Mouse (Mus musculus) midbrain, embryonic 16.5 days (tissue): Measurements from ENCODE around the gene Lxn. TPM values are rescaled to one million over a fixed set of nuclear protein-coding genes. Genes with fewer than 3 reads are reported as not detected.
A peak's percentile ranks its signal among the peaks of the same experiment; 100 is the strongest.

ENCODE experiments used
- ATAC-seq: fragments of 200-750 bp; cut with Nextera tagmentation; 2 replicates; pipeline ENCODE4 v1.8.0; 2017; ENCODE audit warnings: moderate TSS enrichment
- H3K27ac ChIP-seq: fragments of 300-500 bp; sonication (generic); 2 replicates; pipeline ENCODE4 v1.5.1; 2014; ENCODE audit warnings: mild to moderate bottlenecking, low read length, mixed read lengths
- H3K27me3 ChIP-seq: fragments of 300-500 bp; sonication (generic); 2 replicates; pipeline ENCODE4 v1.6.1; 2014; ENCODE audit warnings: low read depth, low read length, mixed read lengths; ENCODE audit not compliant: control insufficient read depth, insufficient read depth
- H3K36me3 ChIP-seq: fragments of 300-500 bp; sonication (generic); 2 replicates; pipeline ENCODE4 v1.6.1; 2014; ENCODE audit warnings: mild to moderate bottlenecking, low read length, moderate library complexity, mixed read lengths; ENCODE audit not compliant: control insufficient read depth, insufficient read depth
- H3K4me1 ChIP-seq: fragments of 300-500 bp; sonication (generic); 2 replicates; pipeline ENCODE4 v1.6.1; 2014; ENCODE audit warnings: mild to moderate bottlenecking, low read length, mixed read lengths; ENCODE audit not compliant: control insufficient read depth, insufficient read depth
- H3K4me2 ChIP-seq: fragments of 300-500 bp; sonication (generic); 2 replicates; pipeline ENCODE4 v1.6.1; 2014; ENCODE audit warnings: mild to moderate bottlenecking, low read length, mixed read lengths
- H3K4me3 ChIP-seq: fragments of 300-500 bp; sonication (generic); 2 replicates; pipeline ENCODE4 v1.5.1; 2014; ENCODE audit warnings: low read depth, mild to moderate bottlenecking, low read length, moderate library complexity, mixed read lengths
- H3K9ac ChIP-seq: fragments of 300-500 bp; sonication (generic); 2 replicates; pipeline ENCODE4 v1.6.1; 2014; ENCODE audit warnings: low read depth, low read length, mixed read lengths
- H3K9me3 ChIP-seq: fragments of 300-500 bp; sonication (generic); replicated peaks from 2 replicates; pipeline ENCODE4 v1.6.1; 2014; ENCODE audit warnings: mild to moderate bottlenecking, low read length, mixed read lengths; ENCODE audit not compliant: control insufficient read depth, poor library complexity, severe bottlenecking
- WGBS: fragments of 180-500 bp; shearing (Covaris S2); extraction: QIAGEN DNeasy Blood & Tissue Kit; methylation state at CpG from one replicate; pipeline ENCODE4 v1.1.7; 2014; 5-methylcytosine and 5-hydroxymethylcytosine counted together
- polyA plus RNA-seq: library from polyadenylated mRNA; unstranded; fragments of >200 nt; fragmentation: Nextera tagmentation; extraction: Ambion mirVana; gene quantifications from 2 replicates; pipeline ENCODE4 v1.2.1, GENCODE M21; 2015

The Lxn gene
- polyA plus RNA-seq, 1 experiment from 2014 or later, result 186 TPM

- no peak overlapping the region for H3K27ac ChIP-seq
- no peak for ATAC-seq
- no peak overlapping the region for H3K4me2 ChIP-seq
- peaks cover 11% of the 10 kb centered on the region; the same call in 1 of the 2 replicates for H3K36me3 ChIP-seq
- H3K4me1 ChIP-seq, result peaks cover 5% of the 10 kb centered on the region
- no peak overlapping the region for H3K4me3 ChIP-seq
- no peaks in the 10 kb centered on the region for H3K9me3 ChIP-seq
- H3K9ac ChIP-seq, result no peak overlapping the region
- 96% methylated on average over 2 of the region's 2 CpGs for WGBS
- H3K27me3 ChIP-seq, result no peaks in the 10 kb centered on the region
Observed at GRCm38 (mm10) chr3:67467281-67467680, 3.6 kb upstream of the Lxn start.

- no peak for ATAC-seq
- Histone ChIP-seq H3K36me3 (peaks cover 11% of the 10 kb centered on the region; the same call in 1 of the 2 replicates), H3K27me3 (no peaks in the 10 kb centered on the region), H3K4me3 (no peak overlapping the region), H3K27ac (no peak overlapping the region), H3K4me2 (no peak overlapping the region), H3K4me1 (peaks cover 5% of the 10 kb centered on the region), H3K9ac (no peak overlapping the region), H3K9me3 (no peaks in the 10 kb centered on the region)
- WGBS, result 95% methylated on average over 5 of the region's 5 CpGs
Observed at GRCm38 (mm10) chr3:67466576-67466975, 2.9 kb upstream of the Lxn start.

- Histone ChIP-seq H3K36me3 (peaks cover 18% of the 10 kb centered on the region; the same call in 1 of the 2 replicates), H3K4me3 (peak overlapping the region; percentile 64), H3K27ac (peak overlapping the region; percentile 76), H3K4me2 (peak overlapping the region; percentile 92), H3K27me3 (no peaks in the 10 kb centered on the region), H3K4me1 (peaks cover 5% of the 10 kb centered on the region), H3K9me3 (no peaks in the 10 kb centered on the region), H3K9ac (peak overlapping the region; percentile 85)
- 4% methylated on average over 12 of the region's 12 CpGs for WGBS
- ATAC-seq, result no peak
Observed at GRCm38 (mm10) chr3:67463001-67463400, 725 bp downstream of the Lxn start.

- WGBS, result 51% methylated on average over 10 of the region's 10 CpGs
- H3K4me2 ChIP-seq, result peak overlapping the region; percentile 92
- H3K4me1 ChIP-seq, result peaks cover 5% of the 10 kb centered on the region
- H3K36me3 ChIP-seq, result peaks cover 16% of the 10 kb centered on the region; the same call in 1 of the 2 replicates
- H3K27me3 ChIP-seq, result no peaks in the 10 kb centered on the region
- H3K9ac ChIP-seq, result peak overlapping the region; percentile 85; the same call in 1 of the 2 replicates
- ATAC-seq, result no peak
- peak overlapping the region; percentile 64; the same call in 1 of the 2 replicates for H3K4me3 ChIP-seq
- peak overlapping the region; percentile 76 for H3K27ac ChIP-seq
- H3K9me3 ChIP-seq, result no peaks in the 10 kb centered on the region
Observed at GRCm38 (mm10) chr3:67462578-67462977, 1.1 kb downstream of the Lxn start.

- H3K9ac ChIP-seq, result no peak overlapping the region
- no peak overlapping the region for H3K4me3 ChIP-seq
- no peaks in the 10 kb centered on the region for H3K27me3 ChIP-seq
- WGBS, result 51% methylated on average over 7 of the region's 7 CpGs
- no peak overlapping the region; the same call in 1 of the 2 replicates for H3K27ac ChIP-seq
- peaks cover 5% of the 10 kb centered on the region for H3K4me1 ChIP-seq
- H3K9me3 ChIP-seq, result no peaks in the 10 kb centered on the region
- 0 out of 2 replicates have a peak, but pooled peaks have one; percentile 21 for ATAC-seq
- peaks cover 20% of the 10 kb centered on the region for H3K36me3 ChIP-seq
- no peak overlapping the region for H3K4me2 ChIP-seq
Observed at GRCm38 (mm10) chr3:67462015-67462414, 1.7 kb downstream of the Lxn start.

DNA sequence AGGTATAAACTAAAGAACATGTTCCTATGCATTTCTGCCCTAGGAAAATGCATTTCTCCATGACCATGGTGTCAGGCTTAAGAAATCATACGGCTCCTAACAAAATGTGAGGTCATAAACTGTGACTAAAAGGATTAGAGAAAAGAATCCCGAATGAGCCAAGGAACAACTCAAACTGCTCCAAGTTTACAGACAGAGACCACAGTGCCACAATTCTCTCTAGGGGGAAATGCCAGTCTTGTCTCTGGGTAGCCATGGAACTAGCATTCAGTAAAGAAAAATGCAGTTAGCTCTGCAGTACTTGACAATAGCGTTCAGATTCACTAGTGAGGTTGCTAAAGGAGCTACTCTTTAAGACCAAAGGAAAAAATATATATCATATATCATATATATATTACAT, 3.8 kb downstream of the Lxn start:
- Histone ChIP-seq H3K27ac (no peak overlapping the region), H3K9me3 (no peaks in the 10 kb centered on the region), H3K36me3 (peaks cover 29% of the 10 kb centered on the region), H3K4me2 (no peak overlapping the region), H3K4me3 (no peak overlapping the region), H3K4me1 (peaks cover 5% of the 10 kb centered on the region), H3K27me3 (no peaks in the 10 kb centered on the region), H3K9ac (no peak overlapping the region)
- WGBS, result 29% methylated on average over 3 of the region's 3 CpGs
- ATAC-seq, result no peak

DNA sequence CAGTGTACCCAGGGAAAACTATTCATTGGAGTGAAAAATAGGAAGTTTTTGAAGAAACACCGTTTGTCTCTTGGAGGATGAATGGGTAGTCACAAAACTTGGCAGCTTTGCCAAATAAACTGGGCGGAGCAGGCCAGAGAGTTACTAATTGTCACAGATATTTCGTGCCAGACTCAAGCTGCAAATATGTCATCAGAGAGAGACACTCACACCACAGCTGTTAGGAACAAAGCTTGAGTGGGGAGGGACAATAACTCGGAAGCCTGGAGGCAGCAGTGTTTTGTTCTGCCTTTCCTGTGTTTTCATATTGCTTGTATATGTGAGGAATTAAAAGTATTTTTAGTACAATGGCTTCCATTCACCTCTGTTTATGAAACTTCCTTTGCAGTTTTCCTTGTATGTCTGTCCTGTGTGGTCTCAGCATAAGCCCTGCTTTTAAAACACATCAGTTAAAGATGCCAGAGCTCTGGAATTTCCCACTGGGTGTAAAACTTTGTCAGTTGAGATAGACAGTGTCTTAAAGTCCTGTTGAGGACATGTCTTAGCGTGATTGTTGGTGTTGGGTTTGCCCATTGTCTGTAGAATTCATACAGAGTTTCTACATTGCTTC, 13.0 kb downstream of the Lxn start:
- Histone ChIP-seq H3K9ac (no peak overlapping the region), H3K36me3 (peaks cover 49% of the 10 kb centered on the region), H3K27me3 (no peaks in the 10 kb centered on the region), H3K4me1 (no peaks in the 10 kb centered on the region), H3K9me3 (no peaks in the 10 kb centered on the region), H3K27ac (no peak overlapping the region), H3K4me3 (no peak overlapping the region), H3K4me2 (no peak overlapping the region)
- WGBS, result 93% methylated on average over 5 of the region's 5 CpGs
- no peak for ATAC-seq

- Histone ChIP-seq H3K4me1 (no peaks in the 10 kb centered on the region), H3K36me3 (peaks cover 43% of the 10 kb centered on the region), H3K4me3 (no peak overlapping the region), H3K27me3 (no peaks in the 10 kb centered on the region), H3K27ac (no peak overlapping the region), H3K9me3 (no peaks in the 10 kb centered on the region), H3K9ac (no peak overlapping the region), H3K4me2 (no peak overlapping the region)
- WGBS, result 97% methylated on average over 21 of the region's 21 CpGs
- no peak for ATAC-seq
Observed at GRCm38 (mm10) chr3:67449660-67450059, 14.1 kb downstream of the Lxn start.

GRCm38 (mm10) chr3:67447143-67447542, 16.6 kb downstream of the Lxn start:
- no peaks in the 10 kb centered on the region for H3K9me3 ChIP-seq
- ATAC-seq, result no peak
- H3K4me1 ChIP-seq, result no peaks in the 10 kb centered on the region
- H3K27me3 ChIP-seq, result no peaks in the 10 kb centered on the region
- H3K36me3 ChIP-seq, result peaks cover 52% of the 10 kb centered on the region
- no peak overlapping the region for H3K4me2 ChIP-seq
- H3K9ac ChIP-seq, result no peak overlapping the region
- 93% methylated on average over 2 of the region's 2 CpGs for WGBS
- H3K27ac ChIP-seq, result no peak overlapping the region
- H3K4me3 ChIP-seq, result no peak overlapping the region
